Mouse (Mus musculus) erythroblast, adult 5-6 weeks (primary cell): Measurements from ENCODE around the gene Npb. TPM values are rescaled to one million over a fixed set of nuclear protein-coding genes. Genes with fewer than 3 reads are reported as not detected.

Experiments
- total RNA-seq, 2 experiments: library from RNA; stranded (forward) in 1 of 2; stranded (reverse) in 1 of 2; fragments of 150-400 nt in 1 of 2; fragments of 200-764, 138-1000 nt in 1 of 2; gene quantifications; 2 replicates each; pipeline versions ENCODE4 v1.2.3 to v1.2.4; 2015 to 2017; ENCODE audit warnings: low replicate concordance in 2 of 2

The Npb gene
- total RNA-seq, 2 experiments from 2014 or later = not detected

Other genes starting within 250 kb of the Npb start
Only the 30 nearest of the 34 such genes appear.
- gene Nploc4, start 170.8 kb upstream of the Npb start, total RNA-seq (2015; ENCODE audit: low replicate concordance) = 16.1 and 17.6 TPM in 2 replicates
- 24.6 and 31.8 TPM in 2 replicates for gene Nploc4, start 170.8 kb upstream of the Npb start, total RNA-seq (2017; ENCODE audit: low replicate concordance)
- gene Tspan10, start 165.8 kb upstream of the Npb start, total RNA-seq (2015; ENCODE audit: low replicate concordance) = 1.3 TPM in 1 of 2 replicates, not detected in the other
- gene Tspan10, start 165.8 kb upstream of the Npb start, total RNA-seq (2017; ENCODE audit: low replicate concordance) = not detected in 2 replicates
- gene Pde6g, start 155.0 kb upstream of the Npb start, total RNA-seq (2015; ENCODE audit: low replicate concordance) = not detected in 2 replicates
- not detected in 2 replicates for gene Pde6g, start 155.0 kb upstream of the Npb start, total RNA-seq (2017; ENCODE audit: low replicate concordance)
- gene Oxld1, start 150.4 kb upstream of the Npb start, total RNA-seq (2015; ENCODE audit: low replicate concordance) = 7.3 TPM in 1 of 2 replicates, not detected in the other
- 6.1 and 6.9 TPM in 2 replicates for gene Oxld1, start 150.4 kb upstream of the Npb start, total RNA-seq (2017; ENCODE audit: low replicate concordance)
- gene Ccdc137, start 150.4 kb upstream of the Npb start, total RNA-seq (2015; ENCODE audit: low replicate concordance) = 1.5 and 2.1 TPM in 2 replicates
- 1.5 and 16.8 TPM in 2 replicates for gene Ccdc137, start 150.4 kb upstream of the Npb start, total RNA-seq (2017; ENCODE audit: low replicate concordance)
- gene Arl16, start 140.9 kb upstream of the Npb start, total RNA-seq (2015; ENCODE audit: low replicate concordance) = 4.2 and 5.9 TPM in 2 replicates
- 3.3 TPM in 1 of 2 replicates, not detected in the other for gene Arl16, start 140.9 kb upstream of the Npb start, total RNA-seq (2017; ENCODE audit: low replicate concordance)
- 12.1 and 16.1 TPM in 2 replicates for gene Mrpl12, start 123.9 kb upstream of the Npb start, total RNA-seq (2015; ENCODE audit: low replicate concordance)
- gene Mrpl12, start 123.9 kb upstream of the Npb start, total RNA-seq (2017; ENCODE audit: low replicate concordance) = 12.1 and 15.6 TPM in 2 replicates
- 6.9 and 11.1 TPM in 2 replicates for gene Slc25a10, start 116.6 kb upstream of the Npb start, total RNA-seq (2015; ENCODE audit: low replicate concordance)
- 4.7 and 6.0 TPM in 2 replicates for gene Slc25a10, start 116.6 kb upstream of the Npb start, total RNA-seq (2017; ENCODE audit: low replicate concordance)
- gene Gcgr, start 77.8 kb upstream of the Npb start, total RNA-seq (2015; ENCODE audit: low replicate concordance) = not detected in 2 replicates
- gene Gcgr, start 77.8 kb upstream of the Npb start, total RNA-seq (2017; ENCODE audit: low replicate concordance) = not detected in 2 replicates
- gene Mcrip1, start 58.8 kb upstream of the Npb start, total RNA-seq (2015; ENCODE audit: low replicate concordance) = 8.1 and 17.6 TPM in 2 replicates
- 3.2 and 9.6 TPM in 2 replicates for gene Mcrip1, start 58.8 kb upstream of the Npb start, total RNA-seq (2017; ENCODE audit: low replicate concordance)
- gene Ppp1r27, start 57.3 kb upstream of the Npb start, total RNA-seq (2015; ENCODE audit: low replicate concordance) = not detected in 2 replicates
- gene Ppp1r27, start 57.3 kb upstream of the Npb start, total RNA-seq (2017; ENCODE audit: low replicate concordance) = not detected in 2 replicates
- 108 and 148 TPM in 2 replicates for gene P4hb, start 35.2 kb upstream of the Npb start, total RNA-seq (2015; ENCODE audit: low replicate concordance)
- gene P4hb, start 35.2 kb upstream of the Npb start, total RNA-seq (2017; ENCODE audit: low replicate concordance) = 136 and 145 TPM in 2 replicates
- gene Arhgdia, start 26.9 kb upstream of the Npb start, total RNA-seq (2015; ENCODE audit: low replicate concordance) = 101 and 127 TPM in 2 replicates
- 35.7 and 38.1 TPM in 2 replicates for gene Arhgdia, start 26.9 kb upstream of the Npb start, total RNA-seq (2017; ENCODE audit: low replicate concordance)
- 60.6 and 67.8 TPM in 2 replicates for gene Alyref, start 10.1 kb upstream of the Npb start, total RNA-seq (2015; ENCODE audit: low replicate concordance)
- gene Alyref, start 10.1 kb upstream of the Npb start, total RNA-seq (2017; ENCODE audit: low replicate concordance) = 86.1 and 86.4 TPM in 2 replicates
- 15.0 and 16.9 TPM in 2 replicates for gene Anapc11, start 10.1 kb upstream of the Npb start, total RNA-seq (2015; ENCODE audit: low replicate concordance)
- gene Anapc11, start 10.1 kb upstream of the Npb start, total RNA-seq (2017; ENCODE audit: low replicate concordance) = 0.56 and 6.5 TPM in 2 replicates
- 7.7 and 20.7 TPM in 2 replicates for gene Pcyt2, start 9.5 kb downstream of the Npb start, total RNA-seq (2015; ENCODE audit: low replicate concordance)
- gene Pcyt2, start 9.5 kb downstream of the Npb start, total RNA-seq (2017; ENCODE audit: low replicate concordance) = 19.8 and 39.8 TPM in 2 replicates
- gene Sirt7, start 16.8 kb downstream of the Npb start, total RNA-seq (2015; ENCODE audit: low replicate concordance) = 21.9 and 26.1 TPM in 2 replicates
- gene Sirt7, start 16.8 kb downstream of the Npb start, total RNA-seq (2017; ENCODE audit: low replicate concordance) = 48.8 and 52.1 TPM in 2 replicates
- gene Mafg, start 25.1 kb downstream of the Npb start, total RNA-seq (2015; ENCODE audit: low replicate concordance) = 65.3 and 78.0 TPM in 2 replicates
- 137 and 154 TPM in 2 replicates for gene Mafg, start 25.1 kb downstream of the Npb start, total RNA-seq (2017; ENCODE audit: low replicate concordance)
- 2.3 TPM in 1 of 2 replicates, not detected in the other for gene Pycr1, start 35.3 kb downstream of the Npb start, total RNA-seq (2015; ENCODE audit: low replicate concordance)
- not detected in 2 replicates for gene Pycr1, start 35.3 kb downstream of the Npb start, total RNA-seq (2017; ENCODE audit: low replicate concordance)
- not detected in 2 replicates for gene Myadml2, start 39.7 kb downstream of the Npb start, total RNA-seq (2015; ENCODE audit: low replicate concordance)
- not detected in 2 replicates for gene Myadml2, start 39.7 kb downstream of the Npb start, total RNA-seq (2017; ENCODE audit: low replicate concordance)
- not detected in 2 replicates for gene Notum, start 52.7 kb downstream of the Npb start, total RNA-seq (2015; ENCODE audit: low replicate concordance)
- not detected in 2 replicates for gene Notum, start 52.7 kb downstream of the Npb start, total RNA-seq (2017; ENCODE audit: low replicate concordance)
- 16.7 and 17.6 TPM in 2 replicates for gene Aspscr1, start 64.5 kb downstream of the Npb start, total RNA-seq (2015; ENCODE audit: low replicate concordance)
- gene Aspscr1, start 64.5 kb downstream of the Npb start, total RNA-seq (2017; ENCODE audit: low replicate concordance) = 10.7 and 15.9 TPM in 2 replicates
- 24.5 and 59.8 TPM in 2 replicates for gene Cenpx, start 105.3 kb downstream of the Npb start, total RNA-seq (2015; ENCODE audit: low replicate concordance)
- 2.2 and 10.8 TPM in 2 replicates for gene Cenpx, start 105.3 kb downstream of the Npb start, total RNA-seq (2017; ENCODE audit: low replicate concordance)
- 1.5 and 2.3 TPM in 2 replicates for gene Lrrc45, start 105.4 kb downstream of the Npb start, total RNA-seq (2015; ENCODE audit: low replicate concordance)
- gene Lrrc45, start 105.4 kb downstream of the Npb start, total RNA-seq (2017; ENCODE audit: low replicate concordance) = 3.7 and 7.0 TPM in 2 replicates
- gene Rac3, start 113.0 kb downstream of the Npb start, total RNA-seq (2015; ENCODE audit: low replicate concordance) = 3.3 TPM in 1 of 2 replicates, not detected in the other
- gene Rac3, start 113.0 kb downstream of the Npb start, total RNA-seq (2017; ENCODE audit: low replicate concordance) = not detected in 2 replicates
- 6.1 and 6.5 TPM in 2 replicates for gene Dcxr, start 118.8 kb downstream of the Npb start, total RNA-seq (2015; ENCODE audit: low replicate concordance)
- gene Dcxr, start 118.8 kb downstream of the Npb start, total RNA-seq (2017; ENCODE audit: low replicate concordance) = 1.9 and 3.1 TPM in 2 replicates
- gene Cbr2, start 123.6 kb downstream of the Npb start, total RNA-seq (2015; ENCODE audit: low replicate concordance) = 9.0 TPM in 1 of 2 replicates, not detected in the other
- not detected in 2 replicates for gene Cbr2, start 123.6 kb downstream of the Npb start, total RNA-seq (2017; ENCODE audit: low replicate concordance)
- gene Hmga1b, start 154.3 kb downstream of the Npb start, total RNA-seq (2015; ENCODE audit: low replicate concordance) = 7.1 and 52.7 TPM in 2 replicates
- 0.77 and 7.7 TPM in 2 replicates for gene Hmga1b, start 154.3 kb downstream of the Npb start, total RNA-seq (2017; ENCODE audit: low replicate concordance)
- 0.58 and 5.0 TPM in 2 replicates for gene Rfng, start 175.7 kb downstream of the Npb start, total RNA-seq (2015; ENCODE audit: low replicate concordance)
- 0.60 and 1.3 TPM in 2 replicates for gene Rfng, start 175.7 kb downstream of the Npb start, total RNA-seq (2017; ENCODE audit: low replicate concordance)
- gene Gps1, start 175.8 kb downstream of the Npb start, total RNA-seq (2015; ENCODE audit: low replicate concordance) = 22.8 and 28.4 TPM in 2 replicates
- 16.2 and 18.1 TPM in 2 replicates for gene Gps1, start 175.8 kb downstream of the Npb start, total RNA-seq (2017; ENCODE audit: low replicate concordance)